ENCODE assay signal across 10 mouse cellular contexts in the genomic region with DNA sequence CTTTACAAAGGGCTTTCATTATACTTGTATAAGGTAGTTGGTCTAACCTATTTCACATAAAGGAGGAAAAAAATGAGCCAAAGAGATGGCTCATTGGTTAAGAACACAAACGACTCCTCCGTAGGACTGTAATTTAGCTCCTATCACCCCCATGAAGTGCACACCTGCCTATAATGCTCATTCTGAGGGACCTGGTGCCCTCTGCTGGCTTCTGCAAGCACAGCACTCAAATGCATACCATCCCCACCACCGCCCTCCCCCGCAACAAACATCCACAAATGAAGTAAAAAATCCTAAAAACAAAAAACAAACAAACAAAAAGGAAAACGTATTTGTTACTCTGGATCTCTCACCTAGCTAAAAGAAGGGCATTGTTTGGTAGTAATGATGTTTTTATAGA.
DNase-seq lines count a peak whose midpoint lies in the region; ATAC-seq and TF ChIP-seq lines count a peak whose summit lies in the region.
"Had no signal": no experiment of that assay in that cellular context is flagged by ENCODE, and none has a peak within 500 bp of the region (broad histone marks: within the 10 kb centered on the region; RNA-seq: fewer than 3 reads in every experiment).

No protein-coding gene starts in this region.

- DNase-seq in embryo, embryonic 10.5 days (ENCODE audit: low spot score) = peak; percentile 27
- no peak for DNase-seq in embryo, embryonic 10 days (ENCODE audit: low spot score)
- DNase-seq in thymus, adult 2 months = peak; percentile 16
- no peak for DNase-seq in thymus, postnatal 0 days (ENCODE audit: low spot score)
- no peak for DNase-seq in left cerebral cortex, postnatal 4 days
- DNase-seq: gastrocnemius, postnatal 36 days; liver, embryonic 13.5 days had no signal

- TF ChIP-seq CTCF in thymus, adult 2 months (IDR thresholded peaks at IDR 0.05; ENCODE audit: borderline replicate concordance, control insufficient read depth, extremely low read depth, insufficient read depth, low read length, poor library complexity) = 0 out of 2 replicates have a peak, but pooled peaks have one; percentile 31
- peak; percentile 71 for TF ChIP-seq CTCF in intestine, postnatal 0 days (IDR thresholded peaks at IDR 0.05; ENCODE audit: low read depth)

- WGBS in thymus, adult 2 months = 83% methylated on average over 5 of the region's 5 CpGs
- WGBS in intestine, postnatal 0 days = 79% methylated on average over 5 of the region's 5 CpGs
- WGBS in neural tube, embryonic 15.5 days = 81% methylated on average over 5 of the region's 5 CpGs

- H3K36me3 ChIP-seq in thymus, adult 2 months (ENCODE audit: control insufficient read depth, insufficient read depth, low read length) = no peaks in the 10 kb centered on the region
- no peaks in the 10 kb centered on the region for H3K36me3 ChIP-seq in intestine, postnatal 0 days (ENCODE audit: control insufficient read depth, insufficient read depth)
- no peaks in the 10 kb centered on the region for H3K36me3 ChIP-seq in neural tube, embryonic 15.5 days
- H3K36me3 ChIP-seq: liver, embryonic 13.5 days had no signal

- H3K27me3 ChIP-seq in thymus, adult 2 months (ENCODE audit: control insufficient read depth, insufficient read depth, low read length) = no peaks in the 10 kb centered on the region
- no peaks in the 10 kb centered on the region for H3K27me3 ChIP-seq in intestine, postnatal 0 days (replicated peaks; ENCODE audit: control insufficient read depth, insufficient read depth, low read length)
- H3K27me3 ChIP-seq in neural tube, embryonic 15.5 days (replicated peaks) = no peaks in the 10 kb centered on the region
- H3K27me3 ChIP-seq: liver, embryonic 13.5 days had no signal

- intact Hi-C loops in left cerebral cortex, postnatal 4 days (cut with DNase I) = no loop called here

- H3K4me2 ChIP-seq in intestine, postnatal 0 days (replicated peaks; ENCODE audit: low read depth) = no peak overlapping the region
- H3K4me2 ChIP-seq in neural tube, embryonic 15.5 days = no peak overlapping the region
- H3K4me2 ChIP-seq: liver, embryonic 13.5 days had no signal

- H3K27ac ChIP-seq in thymus, adult 2 months (ENCODE audit: control insufficient read depth, insufficient read depth, low read length) = no peak overlapping the region
- H3K27ac ChIP-seq in intestine, postnatal 0 days (ENCODE audit: low read depth, low read length) = no peak overlapping the region
- H3K27ac ChIP-seq in neural tube, embryonic 15.5 days (replicated peaks) = no peak overlapping the region
- H3K27ac ChIP-seq: liver, embryonic 13.5 days had no signal

- TF ChIP-seq POLR2A in thymus, adult 2 months (IDR thresholded peaks at IDR 0.05; ENCODE audit: control insufficient read depth, extremely low read depth, insufficient read depth, low read length, poor library complexity) = no peak

- H3K9ac ChIP-seq in intestine, postnatal 0 days (ENCODE audit: low read depth, low read length) = no peak overlapping the region
- no peak overlapping the region for H3K9ac ChIP-seq in neural tube, embryonic 15.5 days (replicated peaks)
- H3K9ac ChIP-seq: liver, embryonic 13.5 days had no signal

- no peaks in the 10 kb centered on the region for H3K4me1 ChIP-seq in thymus, adult 2 months (replicated peaks; ENCODE audit: control insufficient read depth, insufficient read depth, low read length)
- H3K4me1 ChIP-seq in intestine, postnatal 0 days (replicated peaks; ENCODE audit: control insufficient read depth, insufficient read depth, low read length) = no peaks in the 10 kb centered on the region
- H3K4me1 ChIP-seq in neural tube, embryonic 15.5 days = peaks cover 2% of the 10 kb centered on the region; the same call in 1 of the 2 replicates
- H3K4me1 ChIP-seq: liver, embryonic 13.5 days had no signal

- H3K4me3 ChIP-seq in thymus, adult 2 months (ENCODE audit: control insufficient read depth, insufficient read depth, low read length) = no peak overlapping the region
- no peak overlapping the region for H3K4me3 ChIP-seq in intestine, postnatal 0 days (ENCODE audit: low read depth, low read length)
- H3K4me3 ChIP-seq in neural tube, embryonic 15.5 days (replicated peaks) = no peak overlapping the region
- H3K4me3 ChIP-seq: liver, embryonic 13.5 days had no signal

- no peak for ATAC-seq in intestine, postnatal 0 days
- no peak for ATAC-seq in neural tube, embryonic 15.5 days (ENCODE audit: low FRiP score)
- no peak for ATAC-seq in frontal cortex, adult (ENCODE audit: low TSS enrichment)

- H3K9me3 ChIP-seq in intestine, postnatal 0 days (ENCODE audit: control insufficient read depth) = no peaks in the 10 kb centered on the region
- no peaks in the 10 kb centered on the region for H3K9me3 ChIP-seq in neural tube, embryonic 15.5 days (replicated peaks)
- H3K9me3 ChIP-seq: liver, embryonic 13.5 days had no signal

Comparison
In these comparisons a context has a peak if more than half of its experiments do, and no peak if none do; other contexts are left out.
1. DNase-seq: peak in embryo, embryonic 10.5 days (single experiment) and thymus, adult 2 months (single experiment); none in embryo, embryonic 10 days (single experiment), thymus, postnatal 0 days (single experiment) and left cerebral cortex, postnatal 4 days (single experiment).